Mouse (Mus musculus): ENCODE results near the gene Prune2. TPM values are rescaled to one million over a fixed set of nuclear protein-coding genes. Genes with fewer than 3 reads are reported as not detected.
A peak's percentile ranks its signal among the peaks of the same experiment; 100 is the strongest.
"Not testable (repeated sequence)": the region's sequence is repeated elsewhere in the genome, so short reads cannot be mapped to it uniquely, and the experiment has no call there.

Gene Prune2
- polyA plus RNA-seq, 1 experiment from 2014 or later: 0.55 TPM

DNA sequence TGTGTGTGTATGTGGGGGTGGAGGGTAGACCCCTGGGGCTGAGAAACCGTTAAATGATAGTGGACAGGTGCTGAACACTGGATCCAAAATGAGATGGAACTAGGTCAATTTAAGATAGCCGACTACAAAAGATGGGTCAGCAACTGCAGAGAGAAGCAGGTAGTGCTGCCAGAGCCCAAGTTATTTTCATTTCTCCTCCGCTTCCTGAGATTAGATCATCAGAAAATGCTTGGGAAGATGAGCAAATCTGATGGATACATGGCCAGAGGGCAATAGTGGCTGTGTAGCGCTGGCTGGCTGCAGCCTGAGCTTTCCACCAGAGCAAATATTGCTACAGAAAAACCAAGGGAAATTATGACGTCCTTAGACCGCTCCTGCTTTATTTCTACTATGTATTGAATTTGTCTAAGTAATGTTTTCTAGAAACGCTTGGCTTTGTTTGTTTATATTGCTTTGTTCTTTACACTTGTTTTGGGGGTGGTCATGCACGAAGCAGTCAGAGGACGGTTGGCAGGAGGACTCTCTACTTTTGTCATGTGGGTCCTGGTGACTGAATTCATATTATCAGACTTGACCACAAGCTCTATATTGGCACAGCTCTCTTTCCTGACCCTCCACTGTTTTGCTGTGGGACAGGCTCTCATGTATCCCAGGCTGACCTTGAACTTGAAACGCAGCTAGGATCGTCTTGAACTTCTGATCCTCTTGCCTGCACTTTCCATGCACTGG, 198.2 kb downstream of the Prune2 start:
- Histone ChIP-seq H3K9me3 (replicated peaks) (no peaks in the 10 kb centered on the region), H3K4me3 (replicated peaks) (no peak overlapping the region), H3K27me3 (no peaks in the 10 kb centered on the region), H3K4me1 (replicated peaks) (no peaks in the 10 kb centered on the region), H3K4me2 (no peak overlapping the region), H3K36me3 (no peaks in the 10 kb centered on the region), H3K9ac (no peak overlapping the region), H3K27ac (no peak overlapping the region)
- 67% methylated on average over 11 of the region's 11 CpGs for WGBS (ENCODE audit: insufficient replicate concordance)
- DNase-seq (no peak), ATAC-seq (ENCODE audit: low read depth) (no peak)

DNA sequence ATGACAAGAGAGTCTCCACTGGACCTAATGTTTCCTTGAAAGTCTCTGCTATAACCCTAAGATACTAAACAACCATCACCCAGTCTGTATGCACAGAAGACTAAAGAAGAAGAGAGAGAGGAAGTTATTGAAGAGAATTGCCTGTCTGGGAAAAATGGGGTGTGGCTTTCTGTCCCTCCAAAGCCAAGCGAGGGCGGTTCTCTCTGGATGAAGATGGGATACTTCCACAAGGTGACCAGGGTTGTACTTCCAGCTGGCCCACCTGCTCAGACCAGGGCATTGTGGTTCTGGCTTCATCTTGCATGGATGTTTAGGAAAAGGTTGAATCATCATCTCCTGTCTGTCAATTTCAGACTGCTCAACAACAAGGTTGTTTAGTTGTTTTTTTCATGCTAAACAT, 199.3 kb downstream of the Prune2 start:
- 76% methylated on average over 2 of the region's 2 CpGs for WGBS (ENCODE audit: insufficient replicate concordance)
- no peak for DNase-seq
- H3K36me3 ChIP-seq: no peaks in the 10 kb centered on the region
- H3K9me3 ChIP-seq (replicated peaks): no peaks in the 10 kb centered on the region
- no peak overlapping the region for H3K4me3 ChIP-seq (replicated peaks)
- ATAC-seq (ENCODE audit: low read depth): no peak
- no peak overlapping the region for H3K27ac ChIP-seq
- no peaks in the 10 kb centered on the region for H3K27me3 ChIP-seq
- H3K4me1 ChIP-seq (replicated peaks): no peaks in the 10 kb centered on the region
- no peak overlapping the region for H3K4me2 ChIP-seq
- H3K9ac ChIP-seq: no peak overlapping the region

DNA sequence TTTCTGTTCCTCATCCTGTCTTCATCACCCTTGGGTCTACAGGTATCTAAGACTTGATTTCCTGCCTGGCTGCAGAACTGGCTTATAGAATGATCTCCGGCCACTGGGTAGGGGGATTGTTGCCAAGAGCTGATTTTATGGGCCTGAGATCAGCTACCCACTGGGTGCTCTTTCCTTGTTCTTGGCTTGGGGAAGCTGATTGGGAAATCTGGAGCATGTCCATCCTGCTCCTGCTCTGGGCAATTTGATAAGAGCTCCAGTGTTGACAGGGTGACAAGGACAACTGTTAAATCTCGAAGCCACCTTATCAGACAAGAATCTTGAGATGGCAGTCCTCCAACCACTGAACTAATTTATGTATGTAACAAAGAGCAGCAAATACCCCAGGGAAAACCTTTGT, 203.8 kb downstream of the Prune2 start:
- no peak overlapping the region for H3K27ac ChIP-seq
- 41% methylated on average over 2 of the region's 2 CpGs for WGBS (ENCODE audit: insufficient replicate concordance)
- no peaks in the 10 kb centered on the region for H3K9me3 ChIP-seq (replicated peaks)
- H3K9ac ChIP-seq: no peak overlapping the region
- H3K4me1 ChIP-seq (replicated peaks): peaks cover 6% of the 10 kb centered on the region; the same call in 1 of the 2 replicates
- ATAC-seq (ENCODE audit: low read depth) (no peak), DNase-seq (no peak)
- no peak overlapping the region for H3K4me2 ChIP-seq
- no peaks in the 10 kb centered on the region for H3K36me3 ChIP-seq
- no peaks in the 10 kb centered on the region for H3K27me3 ChIP-seq
- H3K4me3 ChIP-seq (replicated peaks): no peak overlapping the region

DNA sequence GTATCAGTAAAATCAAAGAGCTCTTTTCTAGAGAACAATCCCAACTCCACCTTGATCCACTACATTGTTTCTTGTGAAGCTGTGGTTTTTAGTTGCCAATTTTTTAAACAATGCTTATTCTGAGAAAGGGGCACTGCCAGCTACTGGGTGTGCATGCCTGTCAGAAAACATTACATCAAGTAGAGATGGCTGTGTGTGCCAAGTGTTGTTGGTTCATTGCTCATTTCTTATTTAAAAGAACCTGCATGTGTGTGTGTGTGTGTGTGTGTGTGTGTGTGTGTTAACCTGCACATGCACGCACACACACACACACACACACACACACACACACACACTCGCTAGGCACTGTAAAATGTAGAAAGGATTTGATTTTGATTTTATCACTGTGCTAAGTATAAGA, 204.3 kb downstream of the Prune2 start:
- 74% methylated on average over 2 of the region's 2 CpGs for WGBS (ENCODE audit: insufficient replicate concordance)
- Histone ChIP-seq H3K9me3 (replicated peaks) (no peaks in the 10 kb centered on the region), H3K27me3 (no peaks in the 10 kb centered on the region), H3K4me2 (no peak overlapping the region), H3K4me1 (replicated peaks) (peaks cover 6% of the 10 kb centered on the region; the same call in 1 of the 2 replicates), H3K27ac (no peak overlapping the region), H3K9ac (no peak overlapping the region), H3K36me3 (no peaks in the 10 kb centered on the region), H3K4me3 (replicated peaks) (no peak overlapping the region)
- no peak for ATAC-seq (ENCODE audit: low read depth)
- DNase-seq: no peak

DNA sequence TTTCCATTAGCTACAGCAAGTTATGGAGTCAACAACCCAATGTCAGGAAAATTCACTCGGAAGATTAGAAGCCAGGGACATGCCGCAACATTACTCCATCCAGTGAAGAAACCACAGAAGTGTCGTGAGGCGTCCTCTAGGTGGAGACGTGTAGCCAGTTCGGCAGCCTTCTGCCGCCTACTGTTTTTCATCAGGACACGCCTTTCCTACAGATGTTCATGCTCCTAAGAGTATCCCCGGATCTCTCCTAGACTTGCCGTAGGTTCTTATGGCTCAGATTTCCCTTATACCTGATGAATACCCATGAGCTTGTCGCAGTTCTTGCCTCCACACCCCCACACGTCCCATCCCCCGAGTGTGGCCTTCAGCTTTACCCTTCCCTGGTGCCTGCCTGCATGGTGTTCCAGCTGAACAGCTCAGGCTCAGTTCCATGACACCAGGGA, 207.6 kb downstream of the Prune2 start:
- H3K4me2 ChIP-seq: peak overlapping the region; percentile 30

DNA sequence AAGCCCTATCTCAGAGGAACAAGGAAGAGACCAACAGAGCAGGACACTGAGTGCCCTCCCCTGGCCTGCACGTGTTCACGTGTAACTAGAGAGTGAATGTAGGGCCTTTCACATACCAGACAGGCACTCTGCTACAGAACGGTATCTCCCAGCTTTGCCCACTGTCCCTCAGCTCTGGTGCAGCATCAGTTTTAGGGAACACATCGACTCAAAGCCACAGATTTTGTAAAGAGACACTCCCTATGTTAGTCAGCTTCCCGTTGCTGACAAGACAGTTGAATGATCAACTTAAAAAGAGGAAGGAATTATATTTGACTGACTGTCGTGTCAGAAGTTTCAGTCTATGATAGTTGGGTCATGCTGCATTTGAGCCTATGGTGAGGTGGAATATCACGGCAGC, 210.4 kb downstream of the Prune2 start:
- H3K4me2 ChIP-seq: no peak overlapping the region
- DNase-seq: no peak

More for the DNA sequence above, 207.6 kb downstream of the Prune2 start:
- H3K9me3 ChIP-seq (replicated peaks): no peaks in the 10 kb centered on the region
- no peaks in the 10 kb centered on the region for H3K36me3 ChIP-seq
- no peak overlapping the region for H3K27ac ChIP-seq
- H3K27me3 ChIP-seq: no peaks in the 10 kb centered on the region
- no peak overlapping the region for H3K9ac ChIP-seq
- no peak overlapping the region for H3K4me3 ChIP-seq (replicated peaks)
- ATAC-seq (ENCODE audit: low read depth) (0 out of 2 replicates have a peak, but pooled peaks have one; percentile 53), DNase-seq (no peak)
- peaks cover 6% of the 10 kb centered on the region; the same call in 1 of the 2 replicates for H3K4me1 ChIP-seq (replicated peaks)
- 10% methylated on average over 13 of the region's 13 CpGs for WGBS (ENCODE audit: insufficient replicate concordance)

DNA sequence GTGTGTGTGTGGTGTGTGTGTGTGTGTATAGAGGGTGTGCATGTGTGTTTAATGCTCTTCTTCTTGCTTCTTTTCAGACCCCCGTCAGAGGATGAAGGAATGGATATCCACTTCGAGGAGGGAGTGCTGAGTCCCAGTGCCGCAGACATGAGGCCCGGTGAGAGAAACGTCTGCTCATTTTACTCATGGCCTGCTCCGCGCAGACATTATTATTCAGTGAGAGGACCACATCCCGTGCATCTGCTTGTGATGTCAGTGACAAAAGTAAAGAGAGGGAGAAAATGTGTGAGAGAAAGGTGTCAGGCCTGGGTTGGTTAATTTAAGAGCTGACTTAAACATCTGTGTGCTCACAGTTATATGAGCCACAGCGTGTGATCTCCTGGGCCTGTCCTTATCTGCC, 212.3 kb downstream of the Prune2 start:
- H3K4me2 ChIP-seq: no peak overlapping the region
- H3K27me3 ChIP-seq: no peaks in the 10 kb centered on the region
- peaks cover 6% of the 10 kb centered on the region; the same call in 1 of the 2 replicates for H3K4me1 ChIP-seq (replicated peaks)
- ATAC-seq (ENCODE audit: low read depth): no peak
- no peak for DNase-seq
- no peak overlapping the region for H3K4me3 ChIP-seq (replicated peaks)
- H3K27ac ChIP-seq: no peak overlapping the region
- H3K36me3 ChIP-seq: no peaks in the 10 kb centered on the region
- no peak overlapping the region for H3K9ac ChIP-seq
- 76% methylated on average over 9 of the region's 9 CpGs for WGBS (ENCODE audit: insufficient replicate concordance)
- H3K9me3 ChIP-seq (replicated peaks): no peaks in the 10 kb centered on the region

More for the DNA sequence above, 210.4 kb downstream of the Prune2 start:
- Histone ChIP-seq H3K4me1 (replicated peaks) (peaks cover 6% of the 10 kb centered on the region; the same call in 1 of the 2 replicates), H3K36me3 (no peaks in the 10 kb centered on the region), H3K9ac (no peak overlapping the region), H3K9me3 (replicated peaks) (no peaks in the 10 kb centered on the region), H3K27me3 (no peaks in the 10 kb centered on the region), H3K27ac (no peak overlapping the region), H3K4me3 (replicated peaks) (no peak overlapping the region)
- 29% methylated on average over 7 of the region's 7 CpGs for WGBS (ENCODE audit: insufficient replicate concordance)
- no peak for ATAC-seq (ENCODE audit: low read depth)

DNA sequence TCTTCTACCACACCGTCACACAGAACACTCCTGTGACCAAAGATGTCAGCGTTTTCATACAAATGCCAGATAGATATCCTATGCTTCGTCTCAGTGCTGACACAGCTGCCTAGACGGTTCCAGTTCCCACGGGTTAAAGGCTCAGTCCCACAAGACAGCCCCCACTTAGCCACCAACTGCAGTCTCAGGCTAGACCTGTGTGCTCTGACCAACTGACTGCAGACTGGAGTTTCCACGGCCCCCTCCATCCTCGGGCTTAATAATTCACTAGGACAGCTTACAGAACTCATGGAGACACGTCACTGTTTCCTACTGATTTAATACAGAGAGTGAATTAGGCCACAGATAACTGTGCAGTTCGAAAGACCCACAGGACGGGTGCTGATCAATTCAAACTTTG, 213.8 kb downstream of the Prune2 start:
- H3K4me3 ChIP-seq (replicated peaks): no peak overlapping the region
- H3K4me2 ChIP-seq: no peak overlapping the region
- no peaks in the 10 kb centered on the region for H3K27me3 ChIP-seq
- H3K36me3 ChIP-seq: no peaks in the 10 kb centered on the region
- no peaks in the 10 kb centered on the region for H3K9me3 ChIP-seq (replicated peaks)
- no peaks in the 10 kb centered on the region for H3K4me1 ChIP-seq (replicated peaks)
- WGBS (ENCODE audit: insufficient replicate concordance): 58% methylated on average over 10 of the region's 10 CpGs
- no peak overlapping the region for H3K27ac ChIP-seq
- DNase-seq (no peak), ATAC-seq (ENCODE audit: low read depth) (no peak)
- no peak overlapping the region for H3K9ac ChIP-seq

DNA sequence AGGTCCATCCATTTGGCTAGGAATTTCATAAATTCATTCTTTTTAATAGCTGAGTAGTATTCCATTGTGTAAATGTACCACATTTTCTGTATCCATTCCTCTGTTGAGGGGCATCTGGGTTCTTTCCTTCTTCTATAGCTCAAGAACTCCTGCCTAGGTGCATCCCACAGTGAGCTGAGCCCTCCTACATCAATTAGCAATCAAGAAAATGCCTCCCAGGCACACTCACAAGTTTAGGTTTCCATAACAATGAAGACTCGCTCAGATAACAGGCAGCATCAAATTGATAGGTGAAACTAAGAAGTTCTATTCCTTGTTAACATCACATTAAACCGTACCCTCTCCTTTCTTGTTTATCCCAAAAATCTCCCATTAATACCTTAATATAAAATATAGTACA, 218.6 kb downstream of the Prune2 start:
- WGBS (ENCODE audit: insufficient replicate concordance): 60% methylated on average over 2 of the region's 2 CpGs
- not testable (repeated sequence) for H3K27me3 ChIP-seq

DNA sequence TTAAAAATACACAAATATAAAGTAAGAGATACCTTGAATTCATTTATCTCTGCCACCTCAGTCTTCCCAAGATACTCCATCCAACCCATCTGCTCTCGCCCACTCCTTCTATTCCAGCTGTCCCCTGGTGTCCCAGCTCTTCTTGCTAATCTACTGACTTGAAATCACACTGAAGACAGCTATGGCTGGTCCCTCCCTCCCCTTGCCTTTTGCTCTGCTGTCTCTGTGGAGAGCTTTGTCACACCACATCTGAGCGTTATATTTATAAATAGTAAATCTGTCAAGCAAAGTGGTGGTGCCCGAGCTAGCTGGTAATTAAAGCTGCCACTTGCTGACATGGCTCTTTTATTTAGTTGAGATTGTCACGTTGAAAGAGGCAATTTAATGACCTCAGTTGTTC, 224.6 kb downstream of the Prune2 start:
- no peak for DNase-seq
- no peaks in the 10 kb centered on the region for H3K4me1 ChIP-seq (replicated peaks)
- H3K4me2 ChIP-seq: no peak overlapping the region
- ATAC-seq (ENCODE audit: low read depth): no peak
- 46% methylated on average over 4 of the region's 4 CpGs for WGBS (ENCODE audit: insufficient replicate concordance)
- H3K9ac ChIP-seq: no peak overlapping the region
- no peak overlapping the region for H3K27ac ChIP-seq
- H3K27me3 ChIP-seq: no peaks in the 10 kb centered on the region
- no peaks in the 10 kb centered on the region for H3K36me3 ChIP-seq
- H3K9me3 ChIP-seq (replicated peaks): no peaks in the 10 kb centered on the region
- no peak overlapping the region for H3K4me3 ChIP-seq (replicated peaks)

More for the DNA sequence above, 218.6 kb downstream of the Prune2 start:
- not testable (repeated sequence) for H3K36me3 ChIP-seq; ATAC-seq (ENCODE audit: low read depth); H3K9me3 ChIP-seq (replicated peaks); H3K4me3 ChIP-seq (replicated peaks); H3K27ac ChIP-seq; DNase-seq; H3K4me2 ChIP-seq; H3K9ac ChIP-seq; H3K4me1 ChIP-seq (replicated peaks)

DNA sequence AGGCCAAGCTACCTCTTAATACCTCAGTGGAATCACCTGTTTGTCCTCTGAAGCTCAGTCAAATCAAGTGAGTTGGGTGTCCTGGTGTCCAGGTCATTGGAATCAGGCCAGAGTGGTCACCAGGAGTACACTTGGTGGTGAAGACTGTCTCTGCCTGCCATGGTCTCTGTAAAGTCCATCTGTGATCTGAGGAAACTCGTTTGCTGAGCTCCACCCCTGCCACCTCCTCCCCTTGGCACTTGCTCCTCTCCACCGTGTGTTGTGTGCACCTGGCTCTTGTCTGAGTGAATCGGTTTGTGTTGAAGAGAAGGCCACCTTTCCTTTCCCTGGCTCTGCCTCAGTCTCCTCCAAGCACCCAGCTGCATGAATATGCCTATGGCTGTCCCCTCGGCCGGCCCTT, 238.8 kb downstream of the Prune2 start:
- 59% methylated on average over 5 of the region's 5 CpGs for WGBS (ENCODE audit: insufficient replicate concordance)
- Histone ChIP-seq H3K36me3 (no peaks in the 10 kb centered on the region), H3K9ac (no peak overlapping the region), H3K9me3 (replicated peaks) (no peaks in the 10 kb centered on the region), H3K4me1 (replicated peaks) (peaks cover 3% of the 10 kb centered on the region; the same call in 1 of the 2 replicates), H3K4me3 (replicated peaks) (no peak overlapping the region), H3K27ac (no peak overlapping the region), H3K27me3 (no peaks in the 10 kb centered on the region), H3K4me2 (no peak overlapping the region)
- DNase-seq (no peak), ATAC-seq (ENCODE audit: low read depth) (no peak)

DNA sequence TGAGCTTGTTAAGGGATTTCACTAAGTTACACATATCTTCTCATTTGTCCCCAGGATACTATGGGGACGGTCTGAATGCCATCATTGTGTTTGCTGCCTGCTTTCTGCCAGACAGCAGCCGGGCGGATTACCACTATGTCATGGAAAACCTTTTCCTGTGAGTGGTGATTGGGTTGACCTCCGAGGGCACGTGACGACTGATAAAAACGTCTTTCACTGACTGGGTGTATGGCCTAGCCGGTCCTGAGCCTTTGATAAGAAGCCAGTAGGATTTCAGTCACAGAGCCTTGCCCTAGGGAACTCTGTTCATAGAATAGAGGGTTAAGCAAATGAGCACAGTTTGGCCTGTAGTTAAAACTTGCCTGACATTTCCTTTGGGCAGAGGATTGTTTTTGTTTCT, 243.1 kb downstream of the Prune2 start:
- Histone ChIP-seq H3K27ac (no peak overlapping the region), H3K4me1 (replicated peaks) (peaks cover 3% of the 10 kb centered on the region; the same call in 1 of the 2 replicates), H3K4me3 (replicated peaks) (no peak overlapping the region), H3K4me2 (no peak overlapping the region), H3K9ac (no peak overlapping the region), H3K9me3 (replicated peaks) (no peaks in the 10 kb centered on the region), H3K27me3 (no peaks in the 10 kb centered on the region), H3K36me3 (no peaks in the 10 kb centered on the region)
- DNase-seq (no peak), ATAC-seq (ENCODE audit: low read depth) (0 out of 2 replicates have a peak, but pooled peaks have one; percentile 20)
- WGBS (ENCODE audit: insufficient replicate concordance): 25% methylated on average over 8 of the region's 8 CpGs
